Mouse (Mus musculus): ENCODE data around the gene Stk38.

Stk38 gene

GRCm38 (mm10) chr17:28953251-28953650 lies 54.5 kb downstream of the Stk38 start:
- no peak for DNase-seq (ENCODE audit: low read depth, low spot score)

GRCm38 (mm10) chr17:28951831-28952799 lies 55.7 kb downstream of the Stk38 start, which contains the start of gene Kctd20:
Gene Kctd20, plus strand, starts transcription at chr17:28951950.
- peak; percentile 84 for DNase-seq (ENCODE audit: low read depth, low spot score)

GRCm38 (mm10) chr17:28950751-28951150 lies 57.0 kb downstream of the Stk38 start:
- no peak for DNase-seq (ENCODE audit: low read depth, low spot score)

GRCm38 (mm10) chr17:28948661-28949060 lies 59.1 kb downstream of the Stk38 start:
- DNase-seq (ENCODE audit: low read depth, low spot score) = no peak

GRCm38 (mm10) chr17:28947011-28947939 lies 60.5 kb downstream of the Stk38 start:
- no peak for DNase-seq (ENCODE audit: low read depth, low spot score)

- no peak for DNase-seq (ENCODE audit: low read depth, low spot score)
Observed at GRCm38 (mm10) chr17:28944481-28944880, 63.3 kb downstream of the Stk38 start.

- DNase-seq (ENCODE audit: low read depth, low spot score) = no peak
Observed at GRCm38 (mm10) chr17:28943740-28944139, 64.1 kb downstream of the Stk38 start, which contains the start of gene Pxt1. Gene Pxt1, minus strand, starts transcription at chr17:28943840.

GRCm38 (mm10) chr17:28942101-28942500 lies 65.7 kb downstream of the Stk38 start:
- DNase-seq (ENCODE audit: low read depth, low spot score) = no peak

GRCm38 (mm10) chr17:28940776-28941555 lies 66.8 kb downstream of the Stk38 start:
- no peak for DNase-seq (ENCODE audit: low read depth, low spot score)

- DNase-seq (ENCODE audit: low read depth, low spot score) = no peak
Observed at GRCm38 (mm10) chr17:28936622-28937345, 71.0 kb downstream of the Stk38 start.

- DNase-seq (ENCODE audit: low read depth, low spot score) = no peak
Observed at GRCm38 (mm10) chr17:28936133-28936532, 71.7 kb downstream of the Stk38 start.

- no peak for DNase-seq (ENCODE audit: low read depth, low spot score)
Observed at GRCm38 (mm10) chr17:28934120-28934916, 73.5 kb downstream of the Stk38 start.

GRCm38 (mm10) chr17:28932274-28932673 lies 75.5 kb downstream of the Stk38 start:
- DNase-seq (ENCODE audit: low read depth, low spot score) = no peak

GRCm38 (mm10) chr17:28931436-28932211 lies 76.2 kb downstream of the Stk38 start:
- no peak for DNase-seq (ENCODE audit: low read depth, low spot score)

- peak; percentile 54 for DNase-seq (ENCODE audit: low read depth, low spot score)
Observed at GRCm38 (mm10) chr17:28930392-28931074, 77.3 kb downstream of the Stk38 start.

- DNase-seq (ENCODE audit: low read depth, low spot score) = no peak
Observed at GRCm38 (mm10) chr17:28929369-28929768, 78.4 kb downstream of the Stk38 start.

- DNase-seq (ENCODE audit: low read depth, low spot score) = no peak
Observed at GRCm38 (mm10) chr17:28928004-28928403, 79.8 kb downstream of the Stk38 start.

All from embryo, embryonic 11.5 days (tissue).